Mouse (Mus musculus): ENCODE results near the gene Ric8b. TPM values are rescaled to one million over a fixed set of nuclear protein-coding genes. Genes with fewer than 3 reads are reported as not detected.

Gene Ric8b
- polyA plus RNA-seq (2012; rRNA removed; ENCODE audit: low replicate concordance), result 3.0 and 3.8 TPM in 2 replicates

GRCm38 (mm10) chr10:84916810-84917730 is at the start of gene Ric8b:
Gene Ric8b, plus strand, starts transcription at chr10:84917616.

Other genes starting within 250 kb of the Ric8b start
- gene Rfx4, start 161.6 kb upstream of the Ric8b start, polyA plus RNA-seq (2012; rRNA removed; ENCODE audit: low replicate concordance), result not detected in 2 replicates
- not detected in 2 replicates for gene Fhl4, start 184.9 kb downstream of the Ric8b start, polyA plus RNA-seq (2012; rRNA removed; ENCODE audit: low replicate concordance)
- gene Tmem263, start 185.0 kb downstream of the Ric8b start, polyA plus RNA-seq (2012; rRNA removed; ENCODE audit: low replicate concordance), result 13.6 and 20.1 TPM in 2 replicates
- 2.9 and 3.5 TPM in 2 replicates for gene Mterf2, start 210.4 kb downstream of the Ric8b start, polyA plus RNA-seq (2012; rRNA removed; ENCODE audit: low replicate concordance)